Comparison of ENCODE assay signal across 16 mouse cellular contexts in the genomic region with DNA sequence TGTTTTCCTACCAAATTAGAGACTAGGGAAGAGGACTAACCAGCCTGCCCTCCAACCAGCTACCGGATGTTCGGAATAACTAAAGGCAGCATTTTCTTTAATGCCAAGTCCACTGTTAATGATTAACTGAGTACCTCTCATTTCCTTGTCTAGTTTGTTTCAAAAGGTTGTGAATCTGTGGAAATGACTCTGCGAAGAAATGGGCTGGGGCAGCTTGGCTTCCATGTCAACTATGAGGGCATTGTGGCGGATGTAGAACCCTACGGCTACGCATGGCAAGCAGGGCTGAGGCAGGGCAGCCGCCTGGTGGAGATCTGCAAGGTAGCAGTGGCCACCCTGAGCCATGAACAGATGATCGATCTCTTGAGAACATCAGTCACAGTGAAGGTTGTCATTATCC.
DNase-seq lines count a peak whose midpoint lies in the region; ATAC-seq and TF ChIP-seq lines count a peak whose summit lies in the region.
"Had no signal": no experiment of that assay in that cellular context is flagged by ENCODE, and none has a peak within 500 bp of the region (broad histone marks: within the 10 kb centered on the region; RNA-seq: fewer than 3 reads in every experiment).

No protein-coding gene starts in this region.

- no peak for TF ChIP-seq CTCF in left cerebral cortex, adult 2 months (IDR thresholded peaks at IDR 0.05)
- TF ChIP-seq CTCF in embryonic fibroblast, embryonic 13.5 days (IDR thresholded peaks at IDR 0.05; ENCODE audit: borderline replicate concordance, insufficient read depth, low read length) = no peak

- WGBS in large intestine, adult 2 months = 27% methylated on average over 8 of the region's 8 CpGs

- intact Hi-C loops in left cerebral cortex, adult 2 months (cut with DNase I) = no loop called here
- intact Hi-C loops in left cerebral cortex, postnatal 14 days (cut with DNase I) = no loop called here

- peak overlapping the region; percentile 50; the same call in 1 of the 2 replicates for H3K27ac ChIP-seq in left cerebral cortex, adult 2 months
- H3K27ac ChIP-seq in embryonic fibroblast, embryonic 13.5 days (ENCODE audit: insufficient read depth, low read length) = peak overlapping the region; percentile 23; the same call in 1 of the 2 replicates
- H3K27ac ChIP-seq: embryonic facial prominence, embryonic 12.5 days; forebrain, embryonic 12.5 days; limb, embryonic 12.5 days had no signal

- no peak overlapping the region for H3K4me3 ChIP-seq in left cerebral cortex, adult 2 months
- H3K4me3 ChIP-seq in embryonic fibroblast, embryonic 13.5 days (ENCODE audit: insufficient read depth, low read length) = no peak overlapping the region
- H3K4me3 ChIP-seq: embryonic facial prominence, embryonic 12.5 days; forebrain, embryonic 12.5 days; heart, embryonic 12.5 days; limb, embryonic 12.5 days; myocyte had no signal

- DNase-seq in left cerebral cortex, adult 2 months (ENCODE audit: extremely low spot score in 1 of 2, low spot score in 2 of 2) = no peak
- DNase-seq in left cerebral cortex, postnatal 14 days (ENCODE audit: low spot score in 2 of 2) = no peak
- peak; percentile 47 to 73 for DNase-seq in kidney, adult 8-10 months
- DNase-seq in large intestine, adult 2 months (ENCODE audit: low read depth, low spot score) = peak; percentile 62
- DNase-seq in spleen, postnatal 10 days (ENCODE audit: low spot score in 2 of 2) = no peak
- DNase-seq: B cell, adult 2 months; right cerebral cortex, postnatal 4 days; thymus, postnatal 36 days had no signal

- ATAC-seq in megakaryocyte-erythroid progenitor cell, adult 5-6 weeks (replicated peaks; ENCODE audit: low FRiP score, low TSS enrichment, poor library complexity, severe bottlenecking) = no peak
- ATAC-seq in erythroid progenitor cell, adult 5-6 weeks (replicated peaks; ENCODE audit: low FRiP score, poor library complexity, severe bottlenecking) = no peak

- H3K4me1 ChIP-seq in embryonic fibroblast, embryonic 13.5 days (ENCODE audit: control insufficient read depth, insufficient read depth, low read length) = peaks cover 4% of the 10 kb centered on the region; the same call in 1 of the 2 replicates

- no peak for TF ChIP-seq POLR2A in embryonic fibroblast, embryonic 13.5 days (IDR thresholded peaks at IDR 0.05; ENCODE audit: low read depth, low read length)

Comparison
In these comparisons a context has a peak if more than half of its experiments do, and no peak if none do; other contexts are left out.
1. DNase-seq: peak in kidney, adult 8-10 months (2 of 2) and large intestine, adult 2 months (single experiment); none in left cerebral cortex, adult 2 months (0 of 2), left cerebral cortex, postnatal 14 days (0 of 2) and spleen, postnatal 10 days (0 of 2).